Mouse (Mus musculus) frontal cortex, adult (tissue): Measurements from ENCODE around the gene Agfg2.
A peak's percentile ranks its signal among the peaks of the same experiment; 100 is the strongest.

Experiments used
- ATAC-seq: cut with Nextera tagmentation; 2 replicates; pipeline ENCODE4 v1.9.2; 2017; ENCODE audit warnings: mild to moderate bottlenecking, moderate library complexity, mixed read lengths; ENCODE audit not compliant: low TSS enrichment

Agfg2 gene

GRCm38 (mm10) chr5:137610056-137610455 is 74.5 kb downstream of the Agfg2 start:
- ATAC-seq: no peak

GRCm38 (mm10) chr5:137609292-137609691 is 75.2 kb downstream of the Agfg2 start:
- ATAC-seq: no peak

- no peak for ATAC-seq
Observed at GRCm38 (mm10) chr5:137608654-137609190, 75.8 kb downstream of the Agfg2 start.

- no peak for ATAC-seq
Observed at GRCm38 (mm10) chr5:137607860-137608653, 76.5 kb downstream of the Agfg2 start.

- no peak for ATAC-seq
Observed at GRCm38 (mm10) chr5:137601365-137601729, 83.2 kb downstream of the Agfg2 start.

- peak; percentile 98 for ATAC-seq
Observed at GRCm38 (mm10) chr5:137600619-137601364, 83.7 kb downstream of the Agfg2 start, which contains the start of gene Mospd3. Gene Mospd3, minus strand, starts transcription at chr5:137601058.
